Mouse (Mus musculus): Measurements from ENCODE around the gene Pcdh9. TPM values are rescaled to one million over a fixed set of nuclear protein-coding genes. Genes with fewer than 3 reads are reported as not detected.

The Pcdh9 gene
- polyA plus RNA-seq, 2 experiments: 6.4 to 44.0 TPM

- Histone ChIP-seq H3K4me3 (replicated peaks; ENCODE audit: low read length) (peak overlapping the region; percentile 62), H3K27me3 (ENCODE audit: control insufficient read depth, insufficient read depth, low read length) (no peaks in the 10 kb centered on the region), H3K27ac (replicated peaks; ENCODE audit: low read depth, low read length) (0 out of 2 replicates have a peak overlapping the region, but pooled peaks have one; percentile 10), H3K9ac (ENCODE audit: low read depth, low read length, severe bottlenecking) (peak overlapping the region; percentile 47), H3K4me1 (ENCODE audit: control insufficient read depth, insufficient read depth, low read length) (peaks cover 5% of the 10 kb centered on the region; the same call in 1 of the 2 replicates), H3K36me3 (ENCODE audit: control insufficient read depth, insufficient read depth, low read length) (peaks cover 6% of the 10 kb centered on the region; the same call in 1 of the 2 replicates), H3K4me2 (replicated peaks; ENCODE audit: low read depth, low read length, severe bottlenecking) (peak overlapping the region; percentile 86), H3K9me3 (ENCODE audit: control insufficient read depth, low read length) (no peaks in the 10 kb centered on the region)
- no peak for TF ChIP-seq POLR2A (IDR thresholded peaks at IDR 0.05; ENCODE audit: borderline replicate concordance, extremely low read depth, insufficient read depth, insufficient read length)
- peak; percentile 30 for ATAC-seq (ENCODE audit: low FRiP score, low read depth)
- peak; percentile 8 for DNase-seq (ENCODE audit: low spot score)
- 1% methylated on average over 20 of the region's 20 CpGs for whole genome bisulfite sequencing
These were observed 500 bp downstream of the Pcdh9 start for GRCm38 (mm10) chr14:93889839-93890518.

GRCm38 (mm10) chr14:93889231-93889630, 1.2 kb downstream of the Pcdh9 start:
- peak overlapping the region; percentile 86 for H3K4me2 ChIP-seq (replicated peaks; ENCODE audit: low read depth, low read length, severe bottlenecking)
- WGBS: 34% methylated on average over 6 of the region's 6 CpGs
- TF ChIP-seq POLR2A (IDR thresholded peaks at IDR 0.05; ENCODE audit: borderline replicate concordance, extremely low read depth, insufficient read depth, insufficient read length): no peak
- H3K4me3 ChIP-seq (replicated peaks; ENCODE audit: low read length): peak overlapping the region; percentile 62
- no peak for ATAC-seq (ENCODE audit: low FRiP score, low read depth)
- peaks cover 6% of the 10 kb centered on the region; the same call in 1 of the 2 replicates for H3K36me3 ChIP-seq (ENCODE audit: control insufficient read depth, insufficient read depth, low read length)
- no peak overlapping the region for H3K27ac ChIP-seq (replicated peaks; ENCODE audit: low read depth, low read length)
- no peaks in the 10 kb centered on the region for H3K27me3 ChIP-seq (ENCODE audit: control insufficient read depth, insufficient read depth, low read length)
- H3K4me1 ChIP-seq (ENCODE audit: control insufficient read depth, insufficient read depth, low read length): peaks cover 5% of the 10 kb centered on the region; the same call in 1 of the 2 replicates
- no peaks in the 10 kb centered on the region for H3K9me3 ChIP-seq (ENCODE audit: control insufficient read depth, low read length)
- DNase-seq (ENCODE audit: low spot score): no peak
- peak overlapping the region; percentile 47; the same call in 1 of the 2 replicates for H3K9ac ChIP-seq (ENCODE audit: low read depth, low read length, severe bottlenecking)

GRCm38 (mm10) chr14:93888346-93888745, 2.1 kb downstream of the Pcdh9 start:
- no peak overlapping the region for H3K27ac ChIP-seq (replicated peaks; ENCODE audit: low read depth, low read length)
- no peaks in the 10 kb centered on the region for H3K9me3 ChIP-seq (ENCODE audit: control insufficient read depth, low read length)
- no peak overlapping the region for H3K9ac ChIP-seq (ENCODE audit: low read depth, low read length, severe bottlenecking)
- DNase-seq (ENCODE audit: low spot score): no peak
- TF ChIP-seq POLR2A (IDR thresholded peaks at IDR 0.05; ENCODE audit: borderline replicate concordance, extremely low read depth, insufficient read depth, insufficient read length): no peak
- no peaks in the 10 kb centered on the region for H3K27me3 ChIP-seq (ENCODE audit: control insufficient read depth, insufficient read depth, low read length)
- H3K4me3 ChIP-seq (replicated peaks; ENCODE audit: low read length): peak overlapping the region; percentile 62
- ATAC-seq (ENCODE audit: low FRiP score, low read depth): no peak
- peak overlapping the region; percentile 86 for H3K4me2 ChIP-seq (replicated peaks; ENCODE audit: low read depth, low read length, severe bottlenecking)
- peaks cover 6% of the 10 kb centered on the region; the same call in 1 of the 2 replicates for H3K36me3 ChIP-seq (ENCODE audit: control insufficient read depth, insufficient read depth, low read length)
- peaks cover 5% of the 10 kb centered on the region; the same call in 1 of the 2 replicates for H3K4me1 ChIP-seq (ENCODE audit: control insufficient read depth, insufficient read depth, low read length)
- 81% methylated on average over 5 of the region's 5 CpGs for WGBS

- Histone ChIP-seq H3K36me3 (ENCODE audit: control insufficient read depth, insufficient read depth, low read length) (peaks cover 6% of the 10 kb centered on the region; the same call in 1 of the 2 replicates), H3K4me2 (replicated peaks; ENCODE audit: low read depth, low read length, severe bottlenecking) (0 out of 2 replicates have a peak overlapping the region, but pooled peaks have one; percentile 19), H3K9ac (ENCODE audit: low read depth, low read length, severe bottlenecking) (no peak overlapping the region), H3K27me3 (ENCODE audit: control insufficient read depth, insufficient read depth, low read length) (no peaks in the 10 kb centered on the region), H3K9me3 (ENCODE audit: control insufficient read depth, low read length) (no peaks in the 10 kb centered on the region), H3K27ac (replicated peaks; ENCODE audit: low read depth, low read length) (no peak overlapping the region), H3K4me1 (ENCODE audit: control insufficient read depth, insufficient read depth, low read length) (peaks cover 5% of the 10 kb centered on the region; the same call in 1 of the 2 replicates), H3K4me3 (replicated peaks; ENCODE audit: low read length) (no peak overlapping the region; the same call in 1 of the 2 replicates)
- TF ChIP-seq POLR2A (IDR thresholded peaks at IDR 0.05; ENCODE audit: borderline replicate concordance, extremely low read depth, insufficient read depth, insufficient read length): no peak
- no peak for ATAC-seq (ENCODE audit: low FRiP score, low read depth)
- WGBS: 67% methylated on average over 7 of the region's 7 CpGs
- DNase-seq (ENCODE audit: low spot score): no peak
These were observed 3.4 kb downstream of the Pcdh9 start for GRCm38 (mm10) chr14:93887066-93887465.

- no peak for TF ChIP-seq POLR2A (IDR thresholded peaks at IDR 0.05; ENCODE audit: borderline replicate concordance, extremely low read depth, insufficient read depth, insufficient read length)
- no peak overlapping the region for H3K4me3 ChIP-seq (replicated peaks; ENCODE audit: low read length)
- H3K4me1 ChIP-seq (ENCODE audit: control insufficient read depth, insufficient read depth, low read length): peaks cover 5% of the 10 kb centered on the region
- H3K9me3 ChIP-seq (ENCODE audit: control insufficient read depth, low read length): no peaks in the 10 kb centered on the region
- WGBS: 75% methylated on average over 11 of the region's 11 CpGs
- DNase-seq (ENCODE audit: low spot score) (no peak), ATAC-seq (ENCODE audit: low FRiP score, low read depth) (no peak)
- no peaks in the 10 kb centered on the region for H3K27me3 ChIP-seq (ENCODE audit: control insufficient read depth, insufficient read depth, low read length)
- no peak overlapping the region for H3K9ac ChIP-seq (ENCODE audit: low read depth, low read length, severe bottlenecking)
- no peak overlapping the region for H3K27ac ChIP-seq (replicated peaks; ENCODE audit: low read depth, low read length)
- peaks cover 6% of the 10 kb centered on the region; the same call in 1 of the 2 replicates for H3K36me3 ChIP-seq (ENCODE audit: control insufficient read depth, insufficient read depth, low read length)
- 0 out of 2 replicates have a peak overlapping the region, but pooled peaks have one; percentile 18 for H3K4me2 ChIP-seq (replicated peaks; ENCODE audit: low read depth, low read length, severe bottlenecking)
These were observed 4.9 kb downstream of the Pcdh9 start for GRCm38 (mm10) chr14:93885551-93886084.

All from limb, embryonic 14.5 days (tissue).